In genomic region chr2:30236426-30237198, GRCm38 (mm10) we compare ENCODE assay signal across 9 mouse cellular contexts. TPM values are rescaled to one million over a fixed set of nuclear protein-coding genes. Genes with fewer than 3 reads are reported as not detected.
DNase-seq lines count a peak whose midpoint lies in the region; ATAC-seq and TF ChIP-seq lines count a peak whose summit lies in the region.
"Had no signal": no experiment of that assay in that cellular context is flagged by ENCODE, and none has a peak within 500 bp of the region (broad histone marks: within the 10 kb centered on the region; RNA-seq: fewer than 3 reads in every experiment).

No protein-coding gene starts in this region.

- peaks cover 17% of the 10 kb centered on the region for H3K79me2 ChIP-seq in MEL (ENCODE audit: control insufficient read depth, insufficient read depth, low read length, poor library complexity)

- TF ChIP-seq EP300 in MEL (IDR thresholded peaks at IDR 0.05; ENCODE audit: low read depth in 1 of 2, low read length in 2 of 2) = no peak

- WGBS in heart, embryonic 14.5 days = 2% methylated on average over 18 of the region's 18 CpGs
- WGBS in forebrain, embryonic 14.5 days = 4% methylated on average over 18 of the region's 18 CpGs
- 6% methylated on average over 18 of the region's 18 CpGs for WGBS in liver, embryonic 13.5 days (ENCODE audit: insufficient replicate concordance)

- TF ChIP-seq RAD21 in MEL (IDR thresholded peaks at IDR 0.05; ENCODE audit: low read depth, low read length) = no peak

- no peak for TF ChIP-seq CTCF in MEL (IDR thresholded peaks at IDR 0.05 in 2 of 3, conservative IDR thresholded peaks at IDR 0.05 in 1 of 3; ENCODE audit: control insufficient read depth in 1 of 3, insufficient read depth in 1 of 3, low read depth in 2 of 3, low read length in 3 of 3, poor library complexity in 1 of 3, severe bottlenecking in 1 of 3)

- peaks cover 15% of the 10 kb centered on the region for H3K36me3 ChIP-seq in heart, embryonic 14.5 days (ENCODE audit: control insufficient read depth, insufficient read depth, low read length)
- peaks cover 0 to 11% of the 10 kb centered on the region in 2 experiments; a peak in 2 of 4 replicates for H3K36me3 ChIP-seq in MEL (ENCODE audit: control insufficient read depth in 1 of 2, insufficient read depth in 2 of 2, low read length in 2 of 2)
- H3K36me3 ChIP-seq in forebrain, embryonic 14.5 days (ENCODE audit: control insufficient read depth, insufficient read depth, low read length) = peaks cover 18% of the 10 kb centered on the region
- peaks cover 18% of the 10 kb centered on the region for H3K36me3 ChIP-seq in liver, embryonic 13.5 days

- H3K9ac ChIP-seq in heart, embryonic 14.5 days (ENCODE audit: low read length) = peak overlapping the region; percentile 91
- peak overlapping the region; percentile 87 for H3K9ac ChIP-seq in MEL (ENCODE audit: control insufficient read depth, low read depth, low read length, poor library complexity, severe bottlenecking)
- H3K9ac ChIP-seq in forebrain, embryonic 14.5 days (ENCODE audit: low read length) = peak overlapping the region; percentile 90
- peak overlapping the region; percentile 96 for H3K9ac ChIP-seq in liver, embryonic 13.5 days

- no peak for TF ChIP-seq POLR2A in MEL (IDR thresholded peaks at IDR 0.05; ENCODE audit: control insufficient read depth in 1 of 2, insufficient read depth in 1 of 2, low read depth in 1 of 2, low read length in 2 of 2, poor library complexity in 1 of 2)

- H3K27ac ChIP-seq in heart, embryonic 14.5 days (replicated peaks in 1 of 2; ENCODE audit: control insufficient read depth in 1 of 2, insufficient read depth in 1 of 2, low read depth in 2 of 2, low read length in 2 of 2) = peak overlapping the region; percentile 84 to 91
- peak overlapping the region; percentile 69 for H3K27ac ChIP-seq in MEL (ENCODE audit: control insufficient read depth, low read depth, low read length)
- H3K27ac ChIP-seq in forebrain, embryonic 14.5 days (ENCODE audit: low read depth, low read length) = peak overlapping the region; percentile 90; the same call in 1 of the 2 replicates
- H3K27ac ChIP-seq in liver, embryonic 13.5 days = peak overlapping the region; percentile 88

- H3K27me3 ChIP-seq in heart, embryonic 14.5 days (ENCODE audit: control insufficient read depth, insufficient read depth, low read length) = no peaks in the 10 kb centered on the region
- no peaks in the 10 kb centered on the region for H3K27me3 ChIP-seq in MEL (ENCODE audit: control insufficient read depth in 1 of 2, insufficient read depth in 2 of 2, low read length in 2 of 2)
- H3K27me3 ChIP-seq in forebrain, embryonic 14.5 days (replicated peaks; ENCODE audit: control insufficient read depth, insufficient read depth, low read length) = no peaks in the 10 kb centered on the region
- no peaks in the 10 kb centered on the region for H3K27me3 ChIP-seq in liver, embryonic 13.5 days

- no peaks in the 10 kb centered on the region for H3K9me3 ChIP-seq in heart, embryonic 14.5 days (ENCODE audit: control insufficient read depth, low read length)
- H3K9me3 ChIP-seq in MEL (replicated peaks; ENCODE audit: insufficient read depth, low read length) = no peaks in the 10 kb centered on the region
- no peaks in the 10 kb centered on the region for H3K9me3 ChIP-seq in forebrain, embryonic 14.5 days (replicated peaks; ENCODE audit: control insufficient read depth, low read length)
- H3K9me3 ChIP-seq in liver, embryonic 13.5 days (replicated peaks) = peaks cover 12% of the 10 kb centered on the region; the same call in 1 of the 2 replicates

- H3K4me2 ChIP-seq in heart, embryonic 14.5 days (ENCODE audit: low read length) = peak overlapping the region; percentile 79
- peak overlapping the region; percentile 81 for H3K4me2 ChIP-seq in forebrain, embryonic 14.5 days (ENCODE audit: low read length)
- H3K4me2 ChIP-seq in liver, embryonic 13.5 days = peak overlapping the region; percentile 82

- ATAC-seq in heart, embryonic 14.5 days (ENCODE audit: insufficient number of reproducible peaks, insufficient read depth, low FRiP score, low read depth) = no peak
- peak; percentile 2; the same call in 1 of the 2 replicates for ATAC-seq in forebrain, embryonic 14.5 days
- ATAC-seq in liver, embryonic 13.5 days (ENCODE audit: low read depth) = no peak

- peak overlapping the region; percentile 76 to 93 for H3K4me3 ChIP-seq in heart, embryonic 14.5 days (ENCODE audit: control insufficient read depth in 1 of 2, insufficient read depth in 1 of 2, low read depth in 1 of 2, low read length in 2 of 2)
- peak overlapping the region; percentile 83 to 90 for H3K4me3 ChIP-seq in MEL (ENCODE audit: control insufficient read depth in 1 of 2, insufficient read depth in 1 of 2, low read depth in 2 of 2, low read length in 2 of 2)
- H3K4me3 ChIP-seq in forebrain, embryonic 14.5 days (ENCODE audit: low read depth, low read length) = peak overlapping the region; percentile 89
- H3K4me3 ChIP-seq in liver, embryonic 13.5 days (replicated peaks) = peak overlapping the region; percentile 86

- H3K4me1 ChIP-seq in heart, embryonic 14.5 days (ENCODE audit: control insufficient read depth in 2 of 2, insufficient read depth in 2 of 2, low read length in 2 of 2) = peaks cover 26 to 33% of the 10 kb centered on the region in 2 experiments
- peaks cover 9 to 20% of the 10 kb centered on the region in 2 experiments for H3K4me1 ChIP-seq in MEL (ENCODE audit: control insufficient read depth in 1 of 2, insufficient read depth in 2 of 2, low read length in 2 of 2)
- H3K4me1 ChIP-seq in forebrain, embryonic 14.5 days (ENCODE audit: control insufficient read depth, insufficient read depth, low read length) = peaks cover 17% of the 10 kb centered on the region
- peaks cover 46% of the 10 kb centered on the region for H3K4me1 ChIP-seq in liver, embryonic 13.5 days (replicated peaks)

- DNase-seq in heart, adult 9 months (ENCODE audit: low spot score in 2 of 2) = no peak
- DNase-seq in MEL (ENCODE audit: low read depth, low spot score) = peak; percentile 51
- peak; percentile 17 for DNase-seq in forebrain, embryonic 14.5 days (ENCODE audit: low spot score)
- DNase-seq in liver, embryonic 13.5 days = no peak
- no peak for DNase-seq in adrenal gland, postnatal 10 days
- no peak for DNase-seq in urinary bladder, postnatal 25 days (ENCODE audit: low spot score)
- no peak for DNase-seq in urinary bladder, postnatal 10 days (ENCODE audit: low spot score)

TF ChIP-seq in MEL, 35 proteins besides CTCF, POLR2A, EP300 and RAD21:
- TF ChIP-seq TBP (IDR thresholded peaks at IDR 0.05; ENCODE audit: low read depth, low read length) (peak; percentile 34; the same call in 1 of the 2 replicates), KAT2A (conservative IDR thresholded peaks at IDR 0.05; ENCODE audit: low read depth, low read length) (no peak)

RNA-seq across cellular contexts. Expression of gene Lrrc8a, which starts 0.9 kb away (rescaled TPM):
- polyA plus RNA-seq in heart, embryonic 14.5 days (2014; fragmentation: Nextera tagmentation; extraction: Ambion mirVana) = 47.4 and 52.7 TPM in 2 replicates
- total RNA-seq in MEL (2012; rRNA removed) = 7.2 and 8.3 TPM in 2 replicates
- 1 to 10 TPM in 1 of 2 experiments, not detected in 1; 6.9 TPM for polyA plus RNA-seq in MEL (2012; ENCODE audit: insufficient read depth in 1 of 2, insufficient read length in 2 of 2, low read depth in 1 of 2, low replicate concordance in 2 of 2, missing spikeins in 1 of 2)
- polyA plus RNA-seq in forebrain, embryonic 14.5 days (2014; fragmentation: Nextera tagmentation; extraction: Ambion mirVana) = 61.8 and 66.8 TPM in 2 replicates
- polyA plus RNA-seq in liver, embryonic 13.5 days (2015; fragmentation: Nextera tagmentation; extraction: Ambion mirVana) = 11.9 and 12.5 TPM in 2 replicates
- total RNA-seq in adrenal gland, postnatal 10 days (2021) = 10 to 100 TPM; 43.5 to 53.2 TPM

RNA-seq across cellular contexts. Expression of gene Gm28035, which starts 3.8 kb away (rescaled TPM):
- polyA plus RNA-seq in heart, embryonic 14.5 days (2014; fragmentation: Nextera tagmentation; extraction: Ambion mirVana) = 0.13 and 0.55 TPM in 2 replicates
- 0.10 TPM in 1 of 2 replicates, not detected in the other for total RNA-seq in MEL (2012; rRNA removed)
- under 1 TPM in 1 of 2 experiments, not detected in 1; 0.26 TPM for polyA plus RNA-seq in MEL (2012; ENCODE audit: insufficient read depth in 1 of 2, insufficient read length in 2 of 2, low read depth in 1 of 2, low replicate concordance in 2 of 2, missing spikeins in 1 of 2)
- polyA plus RNA-seq in forebrain, embryonic 14.5 days (2014; fragmentation: Nextera tagmentation; extraction: Ambion mirVana) = 0.34 and 0.56 TPM in 2 replicates
- polyA plus RNA-seq in liver, embryonic 13.5 days (2015; fragmentation: Nextera tagmentation; extraction: Ambion mirVana) = 0.05 and 0.07 TPM in 2 replicates
- 1 to 10 TPM; 1.9 to 2.0 TPM for total RNA-seq in adrenal gland, postnatal 10 days (2021)

RNA-seq across cellular contexts. Expression of gene Phyhd1, which starts 29.4 kb away (rescaled TPM):
- 10.8 TPM in 2 replicates for polyA plus RNA-seq in heart, embryonic 14.5 days (2014; fragmentation: Nextera tagmentation; extraction: Ambion mirVana)
- total RNA-seq in MEL (2012; rRNA removed) = 0.19 TPM in 1 of 2 replicates, not detected in the other
- 1 to 10 TPM in 1 of 2 experiments, not detected in 1; 1.6 TPM for polyA plus RNA-seq in MEL (2012; ENCODE audit: insufficient read depth in 1 of 2, insufficient read length in 2 of 2, low read depth in 1 of 2, low replicate concordance in 2 of 2, missing spikeins in 1 of 2)
- 6.3 and 6.6 TPM in 2 replicates for polyA plus RNA-seq in forebrain, embryonic 14.5 days (2014; fragmentation: Nextera tagmentation; extraction: Ambion mirVana)
- polyA plus RNA-seq in liver, embryonic 13.5 days (2015; fragmentation: Nextera tagmentation; extraction: Ambion mirVana) = 8.1 and 8.9 TPM in 2 replicates
- total RNA-seq in adrenal gland, postnatal 10 days (2021) = 10 to 100 TPM; 23.7 to 24.1 TPM

RNA-seq across cellular contexts. Expression of gene Kyat1, which starts 31.0 kb away (rescaled TPM):
- 22.0 and 26.0 TPM in 2 replicates for polyA plus RNA-seq in heart, embryonic 14.5 days (2014; fragmentation: Nextera tagmentation; extraction: Ambion mirVana)
- total RNA-seq in MEL (2012; rRNA removed) = 9.5 and 10.3 TPM in 2 replicates
- polyA plus RNA-seq in MEL (2012; ENCODE audit: insufficient read depth in 1 of 2, insufficient read length in 2 of 2, low read depth in 1 of 2, low replicate concordance in 2 of 2, missing spikeins in 1 of 2) = 10 to 100 TPM in 1 of 2 experiments, not detected in 1; 14.9 TPM
- polyA plus RNA-seq in forebrain, embryonic 14.5 days (2014; fragmentation: Nextera tagmentation; extraction: Ambion mirVana) = 16.5 and 17.7 TPM in 2 replicates
- polyA plus RNA-seq in liver, embryonic 13.5 days (2015; fragmentation: Nextera tagmentation; extraction: Ambion mirVana) = 9.7 and 10.1 TPM in 2 replicates
- total RNA-seq in adrenal gland, postnatal 10 days (2021) = 10 to 100 TPM; 27.4 to 27.9 TPM

RNA-seq across cellular contexts. Expression of gene Gm28038, which starts 44.2 kb away (rescaled TPM):
- polyA plus RNA-seq in heart, embryonic 14.5 days (2014; fragmentation: Nextera tagmentation; extraction: Ambion mirVana) = not detected in 2 replicates
- not detected in 2 replicates for total RNA-seq in MEL (2012; rRNA removed)
- not detected for polyA plus RNA-seq in MEL (2012; ENCODE audit: insufficient read depth in 1 of 2, insufficient read length in 2 of 2, low read depth in 1 of 2, low replicate concordance in 2 of 2, missing spikeins in 1 of 2)
- not detected in 2 replicates for polyA plus RNA-seq in forebrain, embryonic 14.5 days (2014; fragmentation: Nextera tagmentation; extraction: Ambion mirVana)
- 0.82 TPM in 1 of 2 replicates, not detected in the other for polyA plus RNA-seq in liver, embryonic 13.5 days (2015; fragmentation: Nextera tagmentation; extraction: Ambion mirVana)
- not detected for total RNA-seq in adrenal gland, postnatal 10 days (2021)
- total RNA-seq: adrenal gland, postnatal 36 days had no signal

Comparison
In these comparisons a context has a peak if more than half of its experiments do, and no peak if none do; other contexts are left out.
1. DNase-seq: peak in MEL (single experiment) and forebrain, embryonic 14.5 days (single experiment); none in heart, adult 9 months (0 of 2), liver, embryonic 13.5 days (single experiment), adrenal gland, postnatal 10 days (single experiment), urinary bladder, postnatal 25 days (single experiment) and urinary bladder, postnatal 10 days (single experiment).
2. Peak in every context shown above with its lines, with median percentiles within 50 percentile points of each other: H3K27ac ChIP-seq, H3K4me2 ChIP-seq, H3K4me3 ChIP-seq and H3K9ac ChIP-seq.